Mouse (Mus musculus) liver, embryonic 14.5 days (tissue): ENCODE measurements at regions not wholly inside any gene's neighbourhood (a gene's known extent, or its start where the extent isn't known, plus 50 kb on each side); places are given as distances from the start of the nearest gene placed in this dataset.

Experiments
- ATAC-seq: fragments of 200-750 bp; cut with Nextera tagmentation; 2 replicates; pipeline ENCODE4 v1.8.0; 2017; ENCODE audit warnings: moderate number of reproducible peaks, mild to moderate bottlenecking, moderate library complexity; ENCODE audit not compliant: insufficient read depth
- DNase-seq, 3 experiments: peaks; one replicate each; pipeline ENCODE4 v3.0.0-alpha.2; 2012 to 2013; ENCODE audit warnings: low read depth in 3 of 3, low spot score in 3 of 3
- H3K27ac ChIP-seq: fragments of 300-500 bp; sonication (generic); 2 replicates; pipeline ENCODE4 v1.5.1; 2014; ENCODE audit warnings: moderate library complexity, mild to moderate bottlenecking, control low read depth, inconsistent platforms
- H3K27me3 ChIP-seq: fragments of 300-500 bp; sonication (generic); 2 replicates; pipeline ENCODE4 v1.6.1; 2014; ENCODE audit warnings: mild to moderate bottlenecking, low read length, moderate library complexity; ENCODE audit not compliant: control insufficient read depth, insufficient read depth
- H3K36me3 ChIP-seq: fragments of 300-500 bp; sonication (generic); replicated peaks from 2 replicates; pipeline ENCODE4 v1.6.1; 2014; ENCODE audit warnings: low read depth; ENCODE audit not compliant: control insufficient read depth, insufficient read depth
- H3K4me1 ChIP-seq, 2 experiments: fragments of 200-500 bp in 1 of 2; fragments of 300-500 bp in 1 of 2; sonication (generic) in 1 of 2; replicated peaks; 2 replicates each; pipeline ENCODE4 v1.6.1; 2012 to 2014; ENCODE audit warnings: antibody characterized with exemption in 1 of 2, inconsistent platforms in 1 of 2, low read length in 1 of 2; ENCODE audit not compliant: control insufficient read depth in 2 of 2, insufficient read depth in 2 of 2
- H3K4me2 ChIP-seq: fragments of 300-500 bp; sonication (generic); 2 replicates; pipeline ENCODE4 v1.6.1; 2014; ENCODE audit warnings: low read depth, mild to moderate bottlenecking, control low read depth, moderate library complexity
- H3K4me3 ChIP-seq, 2 experiments: fragments of 200-500 bp in 1 of 2; fragments of 300-500 bp in 1 of 2; sonication (generic) in 1 of 2; 2 replicates each; pipeline ENCODE4 v1.5.1; 2012 to 2014; ENCODE audit warnings: low read depth in 2 of 2, low read length in 2 of 2, mild to moderate bottlenecking in 2 of 2, control low read depth in 1 of 2, inconsistent platforms in 1 of 2, moderate library complexity in 1 of 2; ENCODE audit not compliant: insufficient read depth in 1 of 2
- H3K9ac ChIP-seq: fragments of 300-500 bp; sonication (generic); replicated peaks from 2 replicates; pipeline ENCODE4 v1.6.1; 2014; ENCODE audit warnings: mild to moderate bottlenecking, control low read depth, moderate library complexity
- H3K9me3 ChIP-seq: fragments of 300-500 bp; sonication (generic); 2 replicates; pipeline ENCODE4 v1.6.1; 2016; ENCODE audit warnings: low read length, mixed read lengths; ENCODE audit not compliant: control insufficient read depth
- CTCF ChIP-seq: IDR thresholded peaks from 2 replicates; pipeline ENCODE4 v1.5.1; 2016; ENCODE audit warnings: antibody characterized with exemption, low read depth, control low read depth
- EP300 ChIP-seq: IDR thresholded peaks from 2 replicates; pipeline ENCODE4 v1.6.1; 2016; ENCODE audit warnings: antibody characterized with exemption, low read depth
- WGBS: fragments of 180-500 bp; shearing (Covaris S2); extraction: QIAGEN DNeasy Blood & Tissue Kit; methylation state at CpG from one replicate; pipeline ENCODE4 v1.1.7; 2014; ENCODE audit not compliant: insufficient replicate concordance; 5-methylcytosine and 5-hydroxymethylcytosine counted together

DNA sequence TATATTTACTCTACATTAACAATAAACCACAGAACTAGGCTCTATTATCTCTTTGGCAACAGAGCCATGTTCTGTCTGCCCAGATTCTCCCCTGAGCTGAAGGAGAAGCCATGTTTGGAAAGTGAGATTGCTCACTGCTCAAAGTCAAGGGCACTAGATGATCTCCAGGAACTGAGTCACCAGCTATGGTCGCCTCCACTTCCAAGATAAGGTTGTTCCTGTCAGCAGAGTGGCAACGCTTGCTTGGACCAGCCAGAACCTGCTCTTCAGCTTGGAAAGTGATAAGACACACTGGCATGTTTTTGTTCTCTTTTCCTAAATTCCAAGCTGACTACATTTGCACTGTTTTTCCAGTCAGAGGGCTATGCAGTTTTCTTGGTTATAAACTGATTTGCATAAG, 175.6 kb upstream of the Frmd6 start:
- H3K4me1 ChIP-seq = no peaks in the 10 kb centered on the region; a peak in 2 of 4 replicates
- no peaks in the 10 kb centered on the region for H3K9me3 ChIP-seq
- H3K9ac ChIP-seq = no peak overlapping the region
- no peak overlapping the region for H3K27ac ChIP-seq
- ATAC-seq (no peak), DNase-seq (no peak)
- H3K27me3 ChIP-seq = no peaks in the 10 kb centered on the region
- no peak for TF ChIP-seq EP300
- TF ChIP-seq CTCF = no peak
- no peak overlapping the region for H3K4me3 ChIP-seq
- H3K36me3 ChIP-seq = no peaks in the 10 kb centered on the region
- WGBS = 7% methylated on average over 2 of the region's 2 CpGs
- H3K4me2 ChIP-seq = no peak overlapping the region

- H3K4me1 ChIP-seq = no peaks in the 10 kb centered on the region; a peak in 2 of 4 replicates
- DNase-seq = no peak
- H3K4me3 ChIP-seq = no peak overlapping the region
- no peak overlapping the region for H3K4me2 ChIP-seq
- H3K9me3 ChIP-seq = no peaks in the 10 kb centered on the region
- no peak for ATAC-seq
- no peaks in the 10 kb centered on the region for H3K27me3 ChIP-seq
- H3K27ac ChIP-seq = no peak overlapping the region
- WGBS = 58% methylated on average over 4 of the region's 4 CpGs
- no peak overlapping the region for H3K9ac ChIP-seq
- TF ChIP-seq CTCF (no peak), EP300 (no peak)
- H3K36me3 ChIP-seq = no peaks in the 10 kb centered on the region
Measured at GRCm38 (mm10) chr12:70650470-70650869, 174.8 kb upstream of the Frmd6 start.

- no peaks in the 10 kb centered on the region for H3K36me3 ChIP-seq
- DNase-seq (no peak), ATAC-seq (no peak)
- no peak overlapping the region for H3K9ac ChIP-seq
- 58% methylated on average over 3 of the region's 3 CpGs for WGBS
- TF ChIP-seq EP300 = no peak
- TF ChIP-seq CTCF = no peak; the same call in 1 of the 2 replicates
- H3K4me2 ChIP-seq = no peak overlapping the region
- H3K27me3 ChIP-seq = no peaks in the 10 kb centered on the region
- H3K4me3 ChIP-seq = no peak overlapping the region
- H3K9me3 ChIP-seq = no peaks in the 10 kb centered on the region
- H3K27ac ChIP-seq = no peak overlapping the region
- no peaks in the 10 kb centered on the region; a peak in 2 of 4 replicates for H3K4me1 ChIP-seq
Measured at GRCm38 (mm10) chr12:70652751-70653150, 172.6 kb upstream of the Frmd6 start.

- Histone ChIP-seq H3K4me1 (no peaks in the 10 kb centered on the region; a peak in 1 of 4 replicates), H3K9ac (no peak overlapping the region), H3K4me3 (no peak overlapping the region), H3K36me3 (no peaks in the 10 kb centered on the region), H3K27ac (no peak overlapping the region), H3K4me2 (no peak overlapping the region), H3K27me3 (no peaks in the 10 kb centered on the region), H3K9me3 (no peaks in the 10 kb centered on the region)
- WGBS = 69% methylated on average over 8 of the region's 8 CpGs
- ATAC-seq = no peak
- TF ChIP-seq EP300 = no peak
- TF ChIP-seq CTCF = no peak
- DNase-seq = no peak
Measured at GRCm38 (mm10) chr12:70653971-70654370, 171.3 kb upstream of the Frmd6 start.

GRCm38 (mm10) chr12:70654546-70654945, 170.8 kb upstream of the Frmd6 start:
- WGBS = 46% methylated on average over 3 of the region's 3 CpGs
- no peaks in the 10 kb centered on the region for H3K36me3 ChIP-seq
- DNase-seq (no peak), ATAC-seq (no peak)
- H3K27me3 ChIP-seq = no peaks in the 10 kb centered on the region
- no peak overlapping the region for H3K9ac ChIP-seq
- no peaks in the 10 kb centered on the region; a peak in 1 of 4 replicates for H3K4me1 ChIP-seq
- no peak for TF ChIP-seq CTCF
- TF ChIP-seq EP300 = no peak
- H3K4me2 ChIP-seq = no peak overlapping the region
- H3K27ac ChIP-seq = no peak overlapping the region
- H3K4me3 ChIP-seq = no peak overlapping the region
- H3K9me3 ChIP-seq = no peaks in the 10 kb centered on the region

DNA sequence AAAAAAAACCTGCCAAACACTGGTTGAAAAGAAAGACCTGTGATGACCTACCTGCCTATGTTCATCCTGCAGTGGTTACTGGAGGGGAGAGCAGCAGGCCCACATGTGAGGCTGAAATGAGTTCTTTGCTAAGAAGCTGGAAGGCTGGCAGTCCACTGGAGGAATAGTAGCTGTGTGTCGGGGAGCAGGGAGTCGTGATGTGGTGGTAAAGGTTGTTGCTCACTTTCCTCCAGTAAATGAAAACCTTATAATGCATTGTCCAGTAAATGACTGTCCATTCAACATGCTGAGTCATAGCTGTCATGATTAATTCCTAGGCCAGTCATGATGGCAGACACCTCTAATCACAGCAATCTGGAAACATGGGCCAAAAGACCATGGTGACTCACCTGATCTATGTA, 169.9 kb upstream of the Frmd6 start:
- TF ChIP-seq CTCF (no peak), EP300 (no peak)
- Histone ChIP-seq H3K27me3 (no peaks in the 10 kb centered on the region), H3K27ac (no peak overlapping the region), H3K9me3 (no peaks in the 10 kb centered on the region), H3K36me3 (no peaks in the 10 kb centered on the region), H3K4me2 (no peak overlapping the region), H3K4me1 (no peaks in the 10 kb centered on the region), H3K9ac (no peak overlapping the region), H3K4me3 (no peak overlapping the region)
- WGBS = 57% methylated on average over 2 of the region's 2 CpGs
- no peak for ATAC-seq
- DNase-seq = no peak
